Mouse (Mus musculus) bone marrow macrophage, adult 2 months (primary cell): ENCODE data around the gene Gm6793. TPM values are rescaled to one million over a fixed set of nuclear protein-coding genes. Genes with fewer than 3 reads are reported as not detected.

Experiments
- H3K27ac ChIP-seq: 2 replicates; pipeline ENCODE4 v1.5.1; 2012; ENCODE audit warnings: low read depth, low read length; ENCODE audit not compliant: insufficient read depth
- H3K4me1 ChIP-seq: 2 replicates; pipeline ENCODE4 v1.6.1; 2012; ENCODE audit warnings: low read length; ENCODE audit not compliant: control insufficient read depth, insufficient read depth
- H3K4me3 ChIP-seq: 2 replicates; pipeline ENCODE4 v1.5.1; 2012; ENCODE audit warnings: mild to moderate bottlenecking, low read length, moderate library complexity; ENCODE audit not compliant: insufficient read depth
- CTCF ChIP-seq: IDR thresholded peaks from 2 replicates; pipeline ENCODE4 v1.5.1; 2012; ENCODE audit warnings: low read depth, mild to moderate bottlenecking, low read length, moderate library complexity
- POLR2A ChIP-seq: IDR thresholded peaks from 2 replicates; pipeline ENCODE4 v1.6.1; 2012; ENCODE audit warnings: mild to moderate bottlenecking, low read depth, low read length, borderline replicate concordance
- polyA plus RNA-seq: library from polyadenylated mRNA; stranded (reverse); fragments of >200 nt; gene quantifications from 2 replicates; pipeline ENCODE4 v1.2.4, GENCODE M21; 2012; ENCODE audit not compliant: missing spikeins, insufficient read depth, insufficient read length

Gene Gm6793
- polyA plus RNA-seq, 1 experiment, result not detected

GRCm38 (mm10) chr8:112030663-112031062 is 15.8 kb upstream of the Gm6793 start:
- no peak overlapping the region for H3K27ac ChIP-seq
- TF ChIP-seq POLR2A (no peak), CTCF (no peak)
- 0 out of 2 replicates have a peak, but pooled peaks cover 6% of the 10 kb centered on the region for H3K4me1 ChIP-seq
- no peak overlapping the region for H3K4me3 ChIP-seq

- Histone ChIP-seq H3K4me1 (0 out of 2 replicates have a peak, but pooled peaks cover 6% of the 10 kb centered on the region), H3K4me3 (no peak overlapping the region), H3K27ac (no peak overlapping the region)
- TF ChIP-seq POLR2A, result no peak
- TF ChIP-seq CTCF, result no peak
These were observed 14.6 kb upstream of the Gm6793 start for GRCm38 (mm10) chr8:112029455-112029854.

DNA sequence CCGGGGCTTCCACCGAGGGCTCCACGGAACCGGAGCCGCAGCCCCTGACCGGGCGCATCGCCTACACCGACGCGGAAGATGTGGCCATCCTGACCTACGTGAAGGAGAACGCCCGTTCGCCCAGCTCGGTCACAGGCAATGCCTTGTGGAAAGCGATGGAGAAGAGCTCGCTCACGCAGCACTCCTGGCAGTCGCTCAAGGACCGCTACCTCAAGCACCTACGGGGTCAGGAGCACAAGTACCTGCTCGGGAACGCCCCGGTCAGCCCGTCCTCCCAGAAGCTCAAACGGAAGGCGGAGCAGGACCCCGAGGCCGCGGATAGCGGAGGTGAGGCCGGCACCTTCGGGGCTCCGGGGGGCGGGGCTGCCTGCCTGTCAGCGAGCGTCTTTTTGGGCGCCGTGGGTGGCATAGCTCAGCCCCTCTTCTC is 3.0 kb downstream of the Gm6793 start:
- peak overlapping the region; percentile 48 for H3K27ac ChIP-seq
- H3K4me3 ChIP-seq, result peak overlapping the region; percentile 80
- TF ChIP-seq POLR2A (no peak), CTCF (no peak)
- peaks cover 9% of the 10 kb centered on the region for H3K4me1 ChIP-seq

DNA sequence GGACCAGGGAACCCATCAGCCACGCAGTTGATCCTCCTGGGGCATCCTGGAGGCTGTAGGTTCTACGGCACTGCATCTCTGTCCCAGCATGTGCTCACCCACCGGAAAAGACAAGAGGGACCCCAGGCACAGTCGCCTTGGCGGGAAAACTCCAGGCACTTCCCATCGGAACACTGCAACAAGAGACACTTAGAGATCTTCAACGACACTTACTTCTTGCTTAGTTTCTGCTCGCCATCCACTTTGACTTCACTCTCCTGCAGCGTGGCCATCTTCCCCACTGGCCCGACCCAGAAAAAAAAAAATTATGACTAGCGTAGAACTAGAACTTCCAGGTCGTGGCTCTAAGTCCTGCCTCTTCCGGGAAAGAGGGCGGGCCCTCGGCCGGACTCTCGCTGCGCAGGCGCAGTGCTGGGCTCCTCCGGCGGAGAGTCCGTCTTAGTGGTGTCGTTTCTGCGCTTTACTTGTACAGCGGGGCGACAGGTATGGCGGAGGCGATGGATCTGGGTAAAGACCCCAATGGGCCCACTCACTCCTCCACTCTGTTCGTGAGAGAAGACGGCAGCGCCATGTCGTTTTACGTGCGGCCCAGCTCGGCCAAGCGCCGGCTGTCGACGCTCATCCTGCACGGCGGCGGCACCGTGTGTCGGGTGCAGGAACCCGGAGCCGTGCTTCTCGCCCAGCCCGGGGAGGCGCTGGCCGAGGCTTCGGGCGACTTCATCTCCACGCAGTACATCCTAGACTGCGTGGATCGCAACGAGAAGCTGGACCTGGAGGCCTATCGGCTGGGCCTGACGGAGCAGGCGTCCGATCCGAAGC is 3.6 kb downstream of the Gm6793 start, which contains the start of the genes Kars and Terf2ip:
TSS of gene Kars (minus strand) at position 327 of the 819 bp plus-strand sequence.
TSS of gene Terf2ip (plus strand) at position 402 of the 819 bp plus-strand sequence.
- Histone ChIP-seq H3K4me1 (peaks cover 9% of the 10 kb centered on the region), H3K27ac (peak within 1 kb of the TSS; percentile 48), H3K4me3 (peak within 1 kb of the TSS; percentile 80)
- no peak for TF ChIP-seq POLR2A
- no peak for TF ChIP-seq CTCF

- Histone ChIP-seq H3K27ac (no peak overlapping the region), H3K4me1 (peaks cover 12% of the 10 kb centered on the region), H3K4me3 (peak overlapping the region; percentile 80; the same call in 1 of the 2 replicates)
- TF ChIP-seq POLR2A, result no peak
- no peak for TF ChIP-seq CTCF
These were observed 5.3 kb downstream of the Gm6793 start for GRCm38 (mm10) chr8:112009558-112009957.

DNA sequence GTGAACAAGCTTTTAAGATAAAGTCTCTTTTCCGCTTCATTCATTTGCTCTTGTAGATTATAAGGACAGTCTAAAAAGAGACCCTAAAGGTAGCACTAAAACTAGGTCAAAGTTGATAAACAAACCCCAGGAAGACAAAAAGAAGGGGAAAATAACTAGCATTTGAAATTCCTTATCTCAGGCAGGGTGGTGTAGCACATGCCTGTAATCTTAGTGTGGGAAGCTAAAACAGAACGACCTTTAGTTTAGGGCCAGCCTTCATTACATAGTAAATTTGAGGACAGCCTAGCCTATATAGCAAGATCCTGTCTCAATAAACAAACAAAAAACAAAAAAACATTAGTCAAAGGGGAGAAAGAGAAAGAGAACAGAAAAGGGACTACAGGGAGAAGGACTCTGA is 7.2 kb downstream of the Gm6793 start:
- no peak for TF ChIP-seq POLR2A
- no peak for TF ChIP-seq CTCF
- Histone ChIP-seq H3K4me1 (peaks cover 7% of the 10 kb centered on the region; the same call in 1 of the 2 replicates), H3K27ac (no peak overlapping the region), H3K4me3 (no peak overlapping the region)

DNA sequence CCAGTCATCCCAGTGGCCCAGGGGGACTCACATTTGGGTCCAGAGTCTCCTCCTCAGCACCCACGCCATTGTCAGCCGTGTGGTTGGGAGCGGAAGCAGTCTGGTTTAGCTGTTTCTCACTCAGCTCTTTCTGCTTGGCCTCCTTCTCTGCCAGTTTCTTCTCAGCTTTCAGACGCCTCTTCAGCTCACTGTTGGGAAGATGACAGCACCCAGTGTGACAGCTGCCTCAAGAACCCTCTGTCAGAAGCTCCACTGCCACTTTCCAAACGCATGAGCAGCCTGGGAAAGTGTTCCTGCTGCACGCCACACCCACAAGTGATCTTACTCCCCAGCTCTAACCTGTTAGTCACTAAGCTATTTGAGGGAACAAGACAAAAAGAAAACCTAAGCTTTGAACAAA is 9.2 kb downstream of the Gm6793 start:
- no peak overlapping the region for H3K4me3 ChIP-seq
- no peak for TF ChIP-seq POLR2A
- no peak for TF ChIP-seq CTCF
- peaks cover 7% of the 10 kb centered on the region; the same call in 1 of the 2 replicates for H3K4me1 ChIP-seq
- no peak overlapping the region for H3K27ac ChIP-seq

DNA sequence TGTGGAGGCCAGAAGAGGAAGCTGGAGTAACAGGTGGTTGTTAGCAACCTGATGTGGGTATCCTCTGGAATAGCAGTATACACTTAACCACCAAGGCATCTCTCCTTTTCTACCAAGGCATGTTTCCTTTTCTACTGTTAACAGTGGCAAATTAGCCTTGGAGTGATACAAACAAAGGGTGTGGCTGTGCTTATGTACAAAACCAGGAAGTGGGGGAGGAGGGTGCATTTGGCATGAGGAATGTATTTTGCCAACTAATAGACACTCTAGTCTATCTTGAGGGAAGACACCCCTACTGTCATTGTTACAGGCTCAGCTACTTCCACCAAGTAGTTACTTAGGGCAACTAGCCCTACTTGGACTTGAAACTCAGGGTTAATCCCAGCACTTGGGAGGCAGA is 10.1 kb downstream of the Gm6793 start:
- H3K4me3 ChIP-seq, result no peak overlapping the region
- peaks cover 7% of the 10 kb centered on the region; the same call in 1 of the 2 replicates for H3K4me1 ChIP-seq
- H3K27ac ChIP-seq, result no peak overlapping the region
- TF ChIP-seq POLR2A, result no peak
- no peak for TF ChIP-seq CTCF

- Histone ChIP-seq H3K4me1 (no peaks in the 10 kb centered on the region), H3K4me3 (no peak overlapping the region), H3K27ac (no peak overlapping the region)
- no peak for TF ChIP-seq CTCF
- TF ChIP-seq POLR2A, result no peak
These were observed 22.2 kb downstream of the Gm6793 start for GRCm38 (mm10) chr8:111992703-111993039.

DNA sequence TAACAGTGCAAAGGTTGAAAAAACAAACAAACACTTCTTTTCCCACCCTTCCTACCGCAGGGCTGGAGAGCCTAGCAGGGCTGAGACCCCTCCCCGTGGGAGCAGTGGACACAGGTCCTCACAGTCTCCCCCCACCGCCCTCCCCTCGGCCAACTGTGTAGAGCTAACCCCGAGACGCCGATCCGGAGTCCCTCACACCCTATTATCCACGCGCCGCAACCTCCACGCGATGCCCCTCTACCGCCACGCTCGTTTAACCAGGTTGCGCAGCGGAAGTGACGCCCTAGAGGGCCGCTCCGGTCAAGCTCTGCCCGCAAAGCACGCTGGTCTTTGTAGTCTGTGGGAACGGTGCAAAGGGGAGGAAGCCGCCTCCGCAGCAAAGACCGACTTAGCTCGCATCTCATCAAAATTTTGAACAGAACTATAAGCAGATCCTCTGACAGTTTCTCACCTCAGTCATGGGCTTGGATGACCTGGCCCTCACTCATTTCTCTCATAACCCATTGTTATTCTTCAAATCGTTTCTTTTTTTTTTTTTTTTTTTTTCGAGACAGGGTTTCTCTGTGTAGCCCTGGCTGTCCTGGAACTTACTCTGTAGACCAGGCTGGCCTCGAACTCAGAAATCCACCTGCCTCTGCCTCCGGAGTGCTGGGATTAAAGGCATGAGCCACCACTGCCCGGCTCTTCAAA is 22.7 kb downstream of the Gm6793 start, which contains the start of gene Adat1:
TSS of gene Adat1 (minus strand) at position 290 of the 690 bp plus-strand sequence.
- Histone ChIP-seq H3K27ac (no peak within 1 kb of the TSS), H3K4me1 (no peaks in the 10 kb centered on the region), H3K4me3 (peak within 1 kb of the TSS; percentile 90)
- TF ChIP-seq POLR2A (no peak), CTCF (no peak)
